Mouse (Mus musculus) adrenal gland, adult 8-10 months (tissue): ENCODE results near the gene Shld2. TPM values are rescaled to one million over a fixed set of nuclear protein-coding genes. Genes with fewer than 3 reads are reported as not detected.
A peak's percentile ranks its signal among the peaks of the same experiment; 100 is the strongest.
"Not testable (repeated sequence)": the region's sequence is repeated elsewhere in the genome, so short reads cannot be mapped to it uniquely, and the experiment has no call there.

Source experiments
- DNase-seq: peaks from one replicate; pipeline ENCODE4 v3.0.0; 2022
- total RNA-seq, 4 experiments: library from RNA; stranded (reverse); gene quantifications; 2 replicates each; pipeline ENCODE4 v1.2.4; 2022

The Shld2 gene
- total RNA-seq, 4 experiments from 2014 or later: 11.3 to 13.5 (median 12.6) TPM

- DNase-seq: no peak
Observed at GRCm38 (mm10) chr14:34280798-34281197, 29.5 kb downstream of the Shld2 start.

GRCm38 (mm10) chr14:34279726-34280125, 30.6 kb downstream of the Shld2 start:
- no peak for DNase-seq

- no peak for DNase-seq
Observed at GRCm38 (mm10) chr14:34275225-34275624, 35.1 kb downstream of the Shld2 start.

DNA sequence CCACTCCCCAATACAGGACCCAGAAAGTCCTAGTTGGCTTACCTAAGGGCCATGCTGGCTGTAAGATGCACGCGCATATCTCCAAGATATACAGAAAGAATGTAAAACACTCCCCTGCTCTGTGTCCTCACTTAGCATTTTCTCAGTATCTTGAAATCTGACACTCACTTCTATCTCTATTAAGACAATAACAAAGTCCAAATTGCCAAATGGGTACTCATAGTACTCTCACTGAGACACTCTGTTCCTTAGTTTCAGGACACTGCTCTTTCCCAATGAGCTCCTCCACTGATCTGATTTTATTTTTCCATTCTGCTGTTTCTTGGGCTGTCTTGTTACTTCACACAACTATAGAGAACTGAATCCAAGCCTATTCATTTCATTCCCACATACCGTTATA, 36.2 kb downstream of the Shld2 start:
- DNase-seq: no peak

DNA sequence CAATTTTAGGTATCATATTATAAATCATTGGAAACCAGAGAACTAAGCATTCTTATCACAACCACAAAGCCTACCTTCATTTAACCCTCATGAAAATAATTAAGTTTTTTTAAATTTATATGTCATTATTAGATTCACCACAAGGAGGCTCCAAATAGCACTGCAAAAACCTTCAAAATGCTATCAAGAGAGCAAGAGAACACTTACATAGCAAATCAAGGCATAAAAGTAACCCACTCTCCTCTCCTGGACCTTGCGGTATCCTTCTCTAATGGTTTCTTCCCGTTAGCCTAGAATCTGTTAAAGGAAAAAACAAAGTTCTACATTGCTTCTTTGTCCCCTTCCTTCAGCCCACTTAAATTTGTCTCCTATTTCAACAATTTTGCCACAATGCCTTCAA, 37.0 kb downstream of the Shld2 start:
- DNase-seq: no peak

GRCm38 (mm10) chr14:34268046-34268445, 42.2 kb downstream of the Shld2 start:
- no peak for DNase-seq

- not testable (repeated sequence) for DNase-seq
Observed at GRCm38 (mm10) chr14:34258525-34258924, 51.8 kb downstream of the Shld2 start.

DNA sequence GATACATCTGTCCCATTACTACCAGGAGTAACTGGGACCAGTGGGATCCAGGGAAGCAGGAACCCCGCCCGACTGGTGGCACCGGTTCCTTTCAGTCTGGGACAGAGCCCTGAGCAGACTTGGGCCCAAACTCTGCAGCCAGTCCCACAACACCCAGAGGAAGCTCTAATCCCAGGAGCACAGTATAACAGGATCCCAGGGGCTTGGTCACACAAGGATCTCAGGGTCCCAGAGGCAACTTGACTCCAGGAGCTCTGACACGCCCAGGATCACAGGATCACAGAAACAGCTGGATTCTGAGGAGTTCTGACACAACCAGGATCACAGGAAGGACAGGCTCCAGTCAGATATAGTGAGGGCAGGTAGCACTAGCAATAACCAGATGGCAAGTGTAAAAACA, 57.0 kb downstream of the Shld2 start:
- no peak for DNase-seq

- no peak for DNase-seq
Observed at GRCm38 (mm10) chr14:34252470-34253145, 57.7 kb downstream of the Shld2 start.

DNA sequence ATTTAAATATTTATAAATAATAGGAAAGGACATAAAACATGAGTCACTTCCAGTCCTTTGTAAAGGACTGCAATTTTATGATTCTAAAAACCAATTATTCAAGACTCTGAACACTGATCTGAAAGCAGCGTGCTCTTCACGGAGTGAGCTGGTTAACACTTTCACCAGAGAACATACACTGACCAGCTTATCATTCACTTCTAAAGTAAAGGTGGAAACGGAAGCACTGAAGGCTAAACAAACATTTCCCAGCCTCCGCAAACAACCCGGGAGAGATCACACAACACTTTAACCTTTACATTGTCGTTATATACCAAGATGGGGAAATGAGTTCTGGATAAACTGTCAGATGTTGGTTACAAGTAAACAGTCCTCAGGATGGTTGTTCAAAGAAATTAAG, 69.6 kb downstream of the Shld2 start:
- DNase-seq: no peak

GRCm38 (mm10) chr14:34240263-34240662, 70.0 kb downstream of the Shld2 start:
- DNase-seq: no peak

- DNase-seq: peak; percentile 59
Observed at GRCm38 (mm10) chr14:34234630-34235380, 75.5 kb downstream of the Shld2 start.

GRCm38 (mm10) chr14:34233846-34234245, 76.4 kb downstream of the Shld2 start:
- DNase-seq: no peak

DNA sequence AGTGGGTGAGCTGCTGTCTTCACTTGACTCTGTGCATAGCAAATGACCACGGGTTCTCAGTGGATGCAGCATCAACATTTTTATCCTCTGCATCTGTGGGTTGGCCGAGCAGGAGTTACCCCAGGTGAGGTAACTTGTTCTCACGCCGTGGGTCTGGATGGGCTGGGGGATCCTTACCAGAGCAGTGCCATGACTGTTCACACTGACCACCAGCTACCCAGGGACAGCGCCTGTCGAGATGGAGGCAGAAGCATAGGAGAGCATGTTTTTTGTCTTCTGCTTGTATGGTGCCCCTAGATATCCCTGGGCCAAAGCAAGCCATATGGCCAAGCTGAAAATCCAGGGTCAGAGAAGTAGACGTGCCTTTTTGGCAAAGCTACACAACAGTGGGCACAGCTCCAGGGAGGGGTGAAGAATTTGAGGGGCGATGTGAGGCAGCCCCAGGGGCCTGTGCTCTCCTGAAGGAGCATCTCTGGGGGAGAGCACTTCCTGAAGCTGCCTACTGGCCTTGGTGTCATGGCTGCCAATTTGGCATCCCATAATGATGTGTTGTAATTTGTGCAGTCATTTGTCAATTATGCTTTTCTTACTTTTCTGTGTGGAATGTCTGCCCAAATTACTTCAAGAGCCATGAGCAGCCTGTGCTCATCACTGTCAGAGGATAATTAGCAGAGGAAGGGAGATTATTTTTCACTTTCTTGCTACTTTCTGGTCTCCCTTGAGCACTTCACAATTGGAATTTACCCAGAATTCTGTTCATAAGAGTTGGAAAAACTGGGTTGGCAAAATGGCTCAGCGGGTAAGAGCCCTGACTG, 77.2 kb downstream of the Shld2 start:
- DNase-seq: no peak

DNA sequence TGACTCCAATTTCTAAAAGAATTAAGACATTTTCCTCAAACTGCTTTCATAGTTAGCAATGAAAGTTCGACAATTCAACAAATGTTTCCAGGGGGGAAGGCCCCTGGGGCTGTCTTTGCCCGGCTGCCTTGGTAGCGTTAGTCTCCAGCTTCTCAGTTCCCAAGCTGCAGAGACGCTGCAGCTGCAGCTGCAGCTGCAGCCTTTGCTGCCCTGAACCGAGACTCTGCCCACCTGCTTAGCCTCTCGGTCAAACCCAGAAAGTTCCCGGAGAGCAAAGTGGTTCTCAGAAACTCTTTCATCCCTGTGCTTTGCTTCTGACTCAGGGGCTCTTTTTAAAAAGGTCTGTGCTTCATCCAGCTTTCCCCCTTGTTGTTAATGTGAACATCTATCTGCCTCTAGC, 78.0 kb downstream of the Shld2 start:
- no peak for DNase-seq

DNA sequence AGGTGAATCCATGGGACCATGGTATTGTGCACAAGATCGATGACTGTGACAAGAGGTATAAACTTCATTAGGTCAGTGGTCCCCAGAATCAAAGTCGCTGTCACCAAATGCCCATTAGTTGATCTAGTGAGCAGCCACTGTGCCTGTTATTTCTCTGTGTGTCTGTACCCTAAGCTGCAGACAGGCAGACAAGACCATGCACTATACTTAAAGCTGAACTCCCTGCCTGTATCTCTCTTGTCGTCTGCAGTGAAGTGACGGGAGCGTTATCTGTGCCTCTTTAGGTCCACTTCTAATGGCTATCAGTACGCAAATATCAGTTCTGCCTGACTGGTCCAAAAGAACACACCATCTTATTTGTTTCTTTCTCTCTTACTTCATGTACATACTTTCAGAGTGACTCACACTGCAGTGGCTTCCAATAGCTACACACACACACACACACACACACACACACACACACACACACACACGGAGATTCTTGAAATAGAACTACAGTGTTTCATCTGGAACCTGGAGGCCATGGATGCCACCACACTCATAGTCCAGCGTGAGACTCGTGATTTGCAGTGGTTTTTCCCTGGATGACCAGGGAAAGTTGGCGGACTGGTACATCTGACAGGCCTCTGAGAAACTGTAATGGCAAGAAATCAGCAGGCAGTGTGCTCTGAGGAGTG, 81.3 kb downstream of the Shld2 start:
- no peak for DNase-seq

DNA sequence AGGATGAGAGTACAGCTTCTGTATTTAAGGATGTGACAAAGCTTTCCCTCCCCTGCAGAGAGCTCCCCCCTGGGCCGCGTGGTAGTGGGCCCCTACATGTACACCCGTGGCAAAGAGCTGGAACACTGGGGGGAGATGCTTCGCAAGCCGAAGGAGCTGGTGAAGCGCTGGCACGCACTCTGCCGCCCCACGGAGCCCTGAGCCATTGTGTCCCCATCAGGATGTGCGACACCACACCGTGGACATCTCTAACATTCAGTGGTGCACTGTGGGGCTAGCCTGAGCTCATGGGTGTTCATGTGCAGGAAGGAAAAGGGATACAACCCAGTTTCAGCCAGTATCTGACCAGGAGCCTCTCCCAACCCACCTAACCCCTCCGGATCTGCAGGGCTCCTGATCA, 82.3 kb downstream of the Shld2 start:
- DNase-seq: no peak

- no peak for DNase-seq
Observed at GRCm38 (mm10) chr14:34226566-34226965, 83.7 kb downstream of the Shld2 start.

DNA sequence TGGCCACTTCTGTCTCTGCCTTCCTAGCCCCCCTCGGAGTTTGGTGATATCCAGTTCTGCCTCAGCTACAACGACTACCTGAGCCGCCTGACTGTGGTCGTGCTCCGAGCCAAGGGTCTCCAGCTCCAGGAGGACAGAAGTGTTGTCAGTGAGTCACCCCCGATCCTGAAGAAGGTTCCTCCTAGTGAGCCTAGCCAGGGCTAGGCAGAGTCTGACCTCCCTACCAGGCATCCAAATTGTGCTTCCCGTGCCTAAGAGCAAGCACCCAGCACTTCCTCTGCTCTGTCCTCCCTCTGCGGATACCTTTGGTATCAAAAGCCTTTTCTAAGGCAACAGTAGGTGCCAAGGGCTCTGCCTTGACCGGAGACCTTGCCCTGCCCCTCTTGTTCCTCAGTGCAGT, 84.3 kb downstream of the Shld2 start:
- no peak for DNase-seq

DNA sequence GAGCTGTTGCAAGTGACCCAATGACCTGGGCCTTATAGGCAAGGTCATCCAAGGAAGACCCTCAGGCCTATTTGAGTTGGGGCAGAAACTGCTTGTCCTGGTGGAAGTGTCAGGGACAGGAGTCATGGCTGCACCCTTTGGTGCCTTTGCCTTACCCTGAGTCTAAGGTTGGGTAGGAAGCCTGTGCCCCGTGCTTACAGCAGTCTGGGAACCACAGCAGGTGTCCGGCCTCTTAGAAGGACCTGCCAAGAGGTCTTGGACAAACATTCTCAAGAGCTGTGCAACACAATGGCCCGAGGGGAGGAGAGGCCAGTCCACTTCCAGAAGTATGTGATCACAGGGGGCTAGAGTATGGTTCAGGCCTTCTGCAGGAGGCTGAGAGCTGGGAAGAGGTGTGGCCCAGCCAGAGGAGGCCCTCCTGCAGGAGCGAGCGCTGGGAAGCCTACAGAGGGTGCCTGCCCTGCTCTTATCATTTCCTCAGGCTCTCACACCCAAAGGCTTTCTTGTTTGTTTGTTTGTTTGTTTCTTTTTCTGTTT, 86.9 kb downstream of the Shld2 start:
- DNase-seq: no peak

GRCm38 (mm10) chr14:34221416-34222077, 88.7 kb downstream of the Shld2 start:
- DNase-seq: no peak

DNA sequence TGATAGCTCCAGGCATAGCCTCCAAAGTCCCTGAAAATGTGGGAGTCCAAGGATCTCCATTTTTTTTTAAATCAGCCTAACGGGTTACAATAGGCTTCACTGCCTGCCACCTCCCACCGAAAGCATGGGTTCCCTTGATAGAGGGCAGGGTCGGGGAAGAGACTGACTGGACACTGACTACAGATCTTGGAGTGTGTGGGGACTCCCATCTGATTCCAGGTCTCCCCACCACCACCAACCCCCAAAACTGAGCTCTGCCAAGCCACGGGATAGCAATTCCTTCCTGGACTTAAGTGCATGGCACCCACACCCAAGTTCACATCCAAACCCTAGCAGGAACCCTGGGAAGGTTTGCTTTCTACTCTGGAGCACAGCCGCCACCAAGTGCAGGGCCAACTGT, 89.9 kb downstream of the Shld2 start:
- DNase-seq: no peak
